Mouse (Mus musculus): ENCODE measurements around the gene Nupl1. TPM values are rescaled to one million over a fixed set of nuclear protein-coding genes. Genes with fewer than 3 reads are reported as not detected.
A peak's percentile ranks its signal among the peaks of the same experiment; 100 is the strongest.

Nupl1 gene
- total RNA-seq, 2 experiments from 2014 or later: 0.23 TPM; not detected in 1

DNA sequence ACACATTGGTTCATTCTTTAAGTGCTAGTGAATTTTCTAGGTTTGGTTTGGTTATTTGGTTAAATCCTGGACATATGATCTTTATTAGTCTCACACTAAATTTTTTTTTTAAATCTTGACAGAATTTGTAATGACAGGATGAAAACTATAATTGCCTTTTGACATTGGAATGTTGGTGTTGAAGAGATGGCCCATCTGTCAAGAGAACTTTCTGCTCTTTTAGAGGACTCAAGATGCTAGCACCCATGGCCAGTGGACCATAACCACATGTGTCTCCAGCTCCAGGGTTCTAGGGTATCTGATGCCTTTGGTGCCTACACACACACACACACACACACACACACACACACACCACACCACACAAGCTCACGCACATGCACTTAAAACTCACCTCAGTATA is 6.6 kb upstream of the Nupl1 start:
- DNase-seq (ENCODE audit: low spot score in 2 of 2): no peak
- TF ChIP-seq CTCF (conservative IDR thresholded peaks at IDR 0.05): no peak
- Histone ChIP-seq H3K27ac (no peak overlapping the region), H3K4me3 (no peak overlapping the region)

DNA sequence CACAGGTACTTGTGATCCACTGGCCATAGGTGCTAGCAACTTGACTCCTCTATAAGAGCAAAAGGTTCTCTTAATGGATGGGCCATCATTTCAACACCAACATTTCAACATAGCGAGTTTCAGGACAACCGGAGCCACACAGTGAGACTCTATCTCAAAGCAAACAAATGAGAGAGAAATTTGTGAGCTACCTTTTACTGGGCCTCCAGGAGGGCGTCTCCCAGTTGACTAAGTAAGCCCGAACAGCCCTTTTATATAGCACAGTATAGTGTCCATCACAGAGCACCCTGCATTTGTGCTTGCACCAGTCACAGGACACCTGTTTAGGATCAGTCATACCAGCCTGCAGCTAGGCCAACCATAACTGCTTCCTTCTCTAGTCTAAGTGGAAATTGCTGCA is 5.9 kb upstream of the Nupl1 start:
- no peak for DNase-seq (ENCODE audit: low spot score in 2 of 2)
- Histone ChIP-seq H3K27ac (no peak overlapping the region), H3K4me3 (no peak overlapping the region)
- no peak for TF ChIP-seq CTCF (conservative IDR thresholded peaks at IDR 0.05)

DNA sequence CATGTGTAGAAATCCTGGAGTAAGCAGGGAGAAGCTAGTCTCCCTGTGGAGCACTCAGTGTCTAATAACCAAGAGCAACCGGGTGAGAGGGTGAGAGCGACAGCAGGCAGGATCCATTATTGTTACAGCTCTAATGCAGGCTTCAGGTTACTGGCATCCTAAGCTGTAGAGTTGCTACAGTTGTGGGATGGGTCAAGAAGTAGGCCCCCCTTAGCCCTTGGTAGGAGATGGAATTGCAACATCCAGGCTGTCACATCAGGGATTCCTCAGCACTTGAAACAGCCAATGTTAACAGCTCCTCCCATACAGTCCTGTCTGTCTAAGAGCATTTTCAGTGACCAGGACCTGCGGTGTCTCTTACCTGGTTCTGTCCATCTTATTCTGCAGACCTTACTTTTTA is 5.1 kb upstream of the Nupl1 start:
- Histone ChIP-seq H3K27ac (no peak overlapping the region), H3K4me3 (no peak overlapping the region)
- no peak for DNase-seq (ENCODE audit: low spot score in 2 of 2)
- TF ChIP-seq CTCF (conservative IDR thresholded peaks at IDR 0.05): 0 out of 2 replicates have a peak, but pooled peaks have one; percentile 3

DNA sequence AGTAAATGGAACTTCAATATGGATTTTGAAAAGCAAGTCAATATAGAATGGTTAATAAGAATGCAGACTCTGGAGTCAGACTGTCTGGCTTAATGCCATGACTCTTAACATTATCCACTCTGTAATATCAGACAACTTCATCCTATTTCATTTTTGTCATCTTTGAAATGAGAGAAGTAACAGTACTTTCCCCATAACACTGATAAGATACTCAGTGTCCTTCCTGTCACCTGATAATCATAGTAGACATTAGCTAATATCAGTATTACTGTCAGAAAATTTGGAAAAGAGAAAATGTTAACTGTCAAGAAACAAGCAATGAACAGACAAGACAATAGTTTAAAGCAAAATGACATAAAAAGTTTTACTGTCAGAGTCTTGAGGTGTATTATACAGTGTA is 3.5 kb upstream of the Nupl1 start:
- no peak for TF ChIP-seq CTCF (conservative IDR thresholded peaks at IDR 0.05)
- H3K4me3 ChIP-seq: no peak overlapping the region
- no peak overlapping the region for H3K27ac ChIP-seq
- no peak for DNase-seq (ENCODE audit: low spot score in 2 of 2)

DNA sequence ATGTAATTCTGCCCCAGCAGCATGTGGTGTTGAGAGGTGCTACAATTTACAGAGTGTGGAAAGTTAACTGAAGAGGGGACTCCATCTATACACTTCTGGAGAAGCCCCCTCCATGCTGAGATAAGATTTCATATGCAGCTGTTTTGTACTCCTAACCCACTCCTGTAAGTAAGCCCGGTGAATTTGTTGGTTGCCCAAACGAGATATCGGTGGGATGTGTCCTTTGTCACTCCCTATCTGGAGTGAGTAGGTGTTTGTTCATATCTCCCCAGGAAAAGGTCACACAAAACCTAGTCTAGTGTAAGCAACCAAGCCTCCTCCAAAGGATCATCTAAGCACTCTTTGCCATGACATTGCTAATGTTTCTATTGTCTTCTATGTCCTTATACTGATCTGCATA is 2.2 kb upstream of the Nupl1 start:
- TF ChIP-seq CTCF (conservative IDR thresholded peaks at IDR 0.05): no peak
- no peak overlapping the region for H3K4me3 ChIP-seq
- no peak for DNase-seq (ENCODE audit: low spot score in 2 of 2)
- no peak overlapping the region for H3K27ac ChIP-seq

DNA sequence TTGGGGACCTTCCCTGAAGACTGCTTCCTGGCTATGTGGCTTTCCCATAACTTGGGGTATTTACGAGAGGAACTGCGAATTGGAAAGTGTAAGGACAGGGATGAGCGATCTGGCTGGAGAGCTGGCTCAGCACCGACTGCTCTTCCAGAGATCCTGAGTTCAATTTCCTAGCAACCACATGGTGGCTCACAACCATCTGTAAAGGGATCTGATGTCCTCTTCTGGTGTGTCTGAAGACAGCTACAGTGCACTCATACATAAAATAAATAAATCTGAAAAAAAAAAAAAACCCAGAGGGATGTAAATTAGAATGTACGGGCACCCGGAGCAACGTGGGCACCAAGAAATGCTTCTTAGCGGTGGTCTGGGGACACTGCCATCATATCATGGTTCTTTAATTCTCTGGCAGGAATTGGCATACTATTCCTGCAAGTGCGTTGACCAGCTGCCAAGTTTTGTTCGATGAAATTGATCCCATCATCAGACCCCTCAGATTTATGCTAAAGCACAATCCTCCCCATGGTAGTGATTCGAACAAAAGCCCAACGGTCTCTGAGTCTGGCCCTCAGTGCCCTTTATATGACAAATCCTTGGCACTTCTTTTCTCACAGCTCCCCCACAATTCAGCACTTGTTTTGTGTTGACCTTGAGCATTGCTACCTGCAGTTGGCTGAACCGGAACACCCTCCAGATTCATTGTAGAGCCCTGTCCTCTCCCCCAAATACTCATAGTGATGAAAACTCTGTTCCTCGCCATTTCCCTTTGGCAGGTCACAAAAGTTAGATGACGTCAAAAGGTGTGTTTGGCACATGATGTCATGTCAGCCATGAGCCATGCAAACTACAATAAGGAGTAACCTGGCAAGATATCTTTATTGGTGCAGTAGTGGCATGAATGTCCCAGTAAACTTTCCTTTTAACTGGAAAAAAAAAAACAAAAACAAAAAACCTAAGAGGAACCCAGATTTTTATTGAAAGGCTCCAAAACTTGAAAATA is 1.1 kb upstream of the Nupl1 start:
- H3K4me3 ChIP-seq: peak overlapping the region; percentile 100
- H3K27ac ChIP-seq: peak overlapping the region; percentile 99
- TF ChIP-seq CTCF (conservative IDR thresholded peaks at IDR 0.05): peak; percentile 47
- DNase-seq (ENCODE audit: low spot score in 2 of 2): peak in 1 of 2 experiments; percentile 16

DNA sequence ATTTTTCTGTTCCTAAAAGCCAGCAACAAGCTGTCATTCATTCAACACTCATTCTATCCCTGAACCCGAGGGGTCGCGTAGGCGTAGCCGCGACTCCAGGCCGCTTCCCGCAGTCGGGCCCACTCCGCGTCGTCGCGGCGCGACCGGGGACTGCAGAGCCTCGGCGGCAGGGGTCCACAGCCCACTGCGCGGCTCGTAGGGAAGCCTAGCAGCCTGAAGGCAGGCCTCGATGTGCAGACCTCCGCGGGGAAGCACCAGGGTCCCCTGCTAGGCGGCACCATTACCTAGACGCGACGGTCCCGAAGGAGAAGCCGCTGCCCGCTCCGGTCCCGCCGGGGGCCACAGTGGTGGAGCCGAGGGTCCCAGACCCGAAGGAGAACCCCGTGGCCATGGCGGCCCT is 352 bp downstream of the Nupl1 start:
- no peak; the same call in 1 of the 2 replicates for TF ChIP-seq CTCF (conservative IDR thresholded peaks at IDR 0.05)
- Histone ChIP-seq H3K4me3 (peak overlapping the region; percentile 100), H3K27ac (peak overlapping the region; percentile 95)
- peak; percentile 20 to 47 for DNase-seq (ENCODE audit: low spot score in 2 of 2)

DNA sequence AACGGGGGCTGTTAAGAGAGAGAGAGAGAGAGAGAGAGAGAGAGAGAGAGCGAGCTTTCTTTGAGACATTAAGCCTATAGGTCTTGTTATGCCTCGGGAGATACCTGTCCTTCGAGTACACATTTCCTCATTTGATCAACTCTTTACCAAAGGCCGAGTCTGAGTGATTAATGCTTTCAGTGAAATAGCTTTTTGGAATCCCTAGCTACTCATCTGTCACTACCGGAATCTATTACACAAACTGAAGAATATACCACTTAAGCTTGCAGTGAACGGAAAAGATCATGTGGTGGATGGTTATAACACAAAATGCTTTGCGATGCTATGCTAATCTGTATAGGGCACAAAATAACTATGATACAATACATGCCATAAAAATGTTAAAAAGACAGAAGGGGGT is 865 bp downstream of the Nupl1 start:
- peak overlapping the region; percentile 100 for H3K4me3 ChIP-seq
- TF ChIP-seq CTCF (conservative IDR thresholded peaks at IDR 0.05): no peak
- DNase-seq (ENCODE audit: low spot score in 2 of 2): no peak
- peak overlapping the region; percentile 95 for H3K27ac ChIP-seq

DNA sequence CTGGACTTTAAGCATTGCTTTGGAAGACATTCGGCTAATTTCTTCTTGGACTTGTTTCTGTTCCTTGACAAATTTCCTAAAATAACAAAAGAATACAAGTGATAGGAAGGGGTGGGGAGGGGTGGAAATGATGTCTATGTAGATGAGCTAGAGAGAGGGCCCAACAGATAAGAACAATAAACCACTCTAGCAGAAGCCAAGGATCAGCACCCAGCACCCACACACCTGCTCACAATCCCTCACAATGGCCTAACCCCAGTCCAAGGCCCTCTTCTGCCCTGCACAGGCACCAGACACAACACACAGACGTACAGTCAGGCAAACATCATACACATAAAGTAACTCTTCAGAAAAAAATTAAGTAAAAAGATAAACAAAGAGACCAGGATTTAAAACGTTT is 12.7 kb downstream of the Nupl1 start:
- no peak overlapping the region for H3K4me3 ChIP-seq
- no peak overlapping the region for H3K27ac ChIP-seq
- TF ChIP-seq CTCF (conservative IDR thresholded peaks at IDR 0.05): no peak
- DNase-seq (ENCODE audit: low spot score in 2 of 2): no peak

DNA sequence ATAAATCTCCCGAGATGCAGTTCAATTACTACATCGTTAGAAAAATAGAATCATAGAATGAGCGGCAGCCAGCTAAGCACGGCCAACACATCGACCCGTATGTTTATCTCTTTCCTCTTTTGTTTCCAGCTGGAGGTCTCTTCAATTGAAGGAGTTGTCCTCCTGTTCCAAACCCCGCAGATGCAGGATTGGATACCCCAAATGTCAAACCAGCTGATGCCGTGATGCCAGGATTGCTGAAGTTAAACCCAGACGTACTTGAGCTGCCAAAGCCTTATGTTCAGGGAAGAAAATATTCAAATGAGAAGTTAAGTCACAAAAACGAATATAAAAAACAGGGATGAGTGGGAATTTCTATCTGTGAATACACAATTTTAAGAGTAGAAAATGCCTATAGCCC is 31.3 kb downstream of the Nupl1 start:
- no peak for TF ChIP-seq CTCF (conservative IDR thresholded peaks at IDR 0.05)
- H3K4me3 ChIP-seq: no peak overlapping the region
- DNase-seq (ENCODE audit: low spot score in 2 of 2): peak; percentile 68 to 73
- no peak overlapping the region for H3K27ac ChIP-seq

DNA sequence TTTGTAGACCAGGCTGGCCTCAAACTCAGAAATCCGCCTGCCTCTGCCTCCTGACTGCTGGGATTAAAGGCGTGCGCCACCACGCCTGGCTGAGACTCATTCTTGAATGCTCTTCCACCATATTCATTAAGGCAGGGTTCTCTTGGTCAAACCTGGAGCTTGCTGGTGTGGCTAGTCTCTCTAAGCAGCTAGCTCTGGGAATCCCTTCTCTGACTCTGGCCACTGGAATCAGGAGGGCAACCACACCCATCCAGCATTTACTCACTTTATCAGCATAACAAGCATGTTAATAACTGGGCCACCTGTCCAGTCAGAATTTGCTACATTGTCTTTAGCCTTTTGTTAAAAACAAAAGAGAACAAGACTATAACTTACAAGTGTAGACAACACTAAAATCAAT is 33.6 kb downstream of the Nupl1 start:
- TF ChIP-seq CTCF (conservative IDR thresholded peaks at IDR 0.05): no peak
- Histone ChIP-seq H3K4me3 (no peak overlapping the region), H3K27ac (no peak overlapping the region)
- no peak for DNase-seq (ENCODE audit: low spot score in 2 of 2)

DNA sequence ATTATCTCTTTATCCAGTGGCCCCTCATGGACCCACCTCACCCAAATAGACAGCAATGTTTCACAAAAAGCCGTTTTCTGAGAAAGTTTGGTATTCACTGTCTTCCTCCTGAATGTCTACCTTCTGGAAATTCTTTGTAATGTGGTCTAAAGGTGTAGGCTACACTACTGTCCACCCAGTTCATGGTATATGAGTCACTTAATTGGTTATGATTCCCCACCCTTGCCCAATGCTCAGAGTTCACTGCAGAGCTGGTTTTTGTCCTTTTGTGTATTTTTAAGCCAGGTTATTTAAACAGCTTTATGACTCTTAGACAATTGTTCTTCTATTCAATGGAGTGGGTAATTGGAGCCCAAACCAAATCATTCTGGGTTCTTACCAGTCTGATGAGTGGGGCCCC is 35.1 kb downstream of the Nupl1 start:
- Histone ChIP-seq H3K4me3 (no peak overlapping the region), H3K27ac (no peak overlapping the region)
- TF ChIP-seq CTCF (conservative IDR thresholded peaks at IDR 0.05): no peak

DNA sequence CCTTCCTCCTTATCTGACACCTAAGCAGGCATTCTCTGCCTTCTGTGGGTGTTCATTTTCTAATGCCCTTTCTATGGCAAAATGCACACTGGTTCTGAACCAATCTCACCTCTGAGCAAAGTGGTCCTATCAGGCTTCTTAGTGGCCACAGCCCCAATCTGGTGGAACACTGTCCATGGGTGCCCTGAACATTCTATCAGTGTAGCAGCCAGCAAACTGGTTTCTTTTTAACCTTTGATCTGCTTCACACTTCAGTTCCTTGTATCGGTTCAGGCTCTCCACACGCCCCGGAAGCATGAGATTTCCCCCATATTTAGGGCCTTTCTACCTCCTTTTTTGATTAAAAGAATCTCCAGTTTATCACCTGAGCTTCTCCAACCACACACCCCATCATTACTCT is 36.2 kb downstream of the Nupl1 start:
- H3K27ac ChIP-seq: no peak overlapping the region
- TF ChIP-seq CTCF (conservative IDR thresholded peaks at IDR 0.05): no peak
- H3K4me3 ChIP-seq: no peak overlapping the region
- no peak for DNase-seq (ENCODE audit: low spot score in 2 of 2)

More for the DNA sequence above, 35.1 kb downstream of the Nupl1 start:
- no peak for DNase-seq (ENCODE audit: low spot score in 2 of 2)

DNA sequence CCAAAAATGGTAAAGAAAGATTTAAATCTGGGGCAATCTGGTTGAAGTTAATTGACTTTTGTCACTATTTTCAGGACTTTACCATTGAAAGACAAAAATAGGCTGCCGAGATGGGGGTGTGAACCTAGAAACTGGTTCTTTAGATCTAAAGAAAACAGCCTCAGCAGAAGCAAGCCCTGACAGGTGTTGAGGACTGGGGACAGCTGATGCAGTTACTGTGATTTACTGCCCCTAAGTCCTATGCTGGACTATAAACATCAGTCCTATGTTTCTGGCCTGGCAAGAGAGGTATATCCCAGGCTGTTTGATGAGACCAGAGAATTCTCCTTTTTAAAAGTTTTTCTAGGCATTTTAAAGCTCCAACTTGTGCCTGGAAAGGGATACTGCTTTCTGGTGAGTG is 37.2 kb downstream of the Nupl1 start:
- Histone ChIP-seq H3K4me3 (no peak overlapping the region), H3K27ac (no peak overlapping the region)
- no peak for TF ChIP-seq CTCF (conservative IDR thresholded peaks at IDR 0.05)
- no peak for DNase-seq (ENCODE audit: low spot score in 2 of 2)

All from layer of hippocampus, adult 2 months (tissue).